Mouse (Mus musculus): ENCODE data around the gene Sult1c1.
A peak's percentile ranks its signal among the peaks of the same experiment; 100 is the strongest.
"Not testable (repeated sequence)": the region's sequence is repeated elsewhere in the genome, so short reads cannot be mapped to it uniquely, and the experiment has no call there.

The Sult1c1 gene

DNA sequence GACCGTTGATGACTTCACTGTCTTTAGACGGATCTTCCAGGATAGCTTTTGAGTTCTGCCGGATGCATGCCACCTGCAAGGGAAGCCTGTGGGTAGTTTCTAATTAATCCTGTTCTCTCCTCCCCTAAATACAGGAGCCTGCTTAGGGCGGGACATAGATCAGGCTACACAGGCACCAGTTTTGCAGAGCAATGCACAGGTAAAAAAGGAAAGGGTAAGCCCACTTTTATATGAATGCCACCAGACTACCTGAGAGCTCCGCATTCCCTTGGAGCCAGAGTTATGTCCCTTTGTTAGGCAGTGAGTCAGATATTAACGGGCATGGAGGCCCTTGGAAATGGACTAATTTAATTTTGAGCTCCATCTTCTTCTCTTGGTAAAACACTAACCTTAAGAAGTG lies at the start of gene Sult1c1:
Sult1c1 (minus strand) TSS at position 101 of the 400 bp plus-strand sequence.
- no peak for DNase-seq (ENCODE audit: low read depth, low spot score)

DNA sequence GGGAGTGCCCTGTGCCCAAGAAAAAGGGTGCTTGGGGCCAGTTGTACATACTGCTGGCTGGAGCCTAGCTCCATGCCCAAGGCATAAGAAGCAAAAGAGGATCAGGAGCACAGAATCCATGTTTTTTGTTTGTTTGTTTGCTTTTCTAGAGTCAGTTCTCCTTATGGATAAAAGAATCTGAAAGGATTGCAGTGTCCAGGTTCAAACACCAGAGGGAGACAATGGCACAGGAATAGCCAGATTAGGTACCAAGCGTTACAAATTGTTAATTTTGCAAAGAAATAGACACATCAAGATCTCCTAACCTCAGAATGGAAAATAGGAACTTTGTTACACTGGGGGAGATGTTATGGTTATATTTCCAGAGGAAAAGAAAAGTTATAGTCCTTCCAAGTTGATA lies 23.7 kb upstream of the Sult1c1 start:
- DNase-seq (ENCODE audit: low read depth, low spot score) = peak; percentile 27

DNA sequence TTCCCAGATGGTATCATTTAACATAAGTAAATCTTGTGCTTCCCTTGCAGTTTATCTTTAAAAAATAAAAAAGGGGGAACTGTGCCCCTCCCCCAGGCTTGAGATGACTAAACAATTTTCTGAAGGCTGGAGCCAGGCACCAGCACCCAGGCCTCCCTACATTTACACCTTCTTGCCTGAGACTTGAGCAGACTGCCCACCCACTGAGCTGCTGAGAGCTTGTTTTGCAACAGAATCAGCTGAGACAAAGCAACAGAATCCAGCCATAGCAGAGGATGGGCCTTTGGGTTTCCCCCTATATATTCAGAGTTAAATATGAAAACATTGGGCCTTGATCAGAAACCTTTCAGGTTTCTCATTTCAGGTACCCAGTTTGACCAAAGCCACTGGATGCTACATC lies 20.7 kb upstream of the Sult1c1 start:
- no peak for DNase-seq (ENCODE audit: low read depth, low spot score)

DNA sequence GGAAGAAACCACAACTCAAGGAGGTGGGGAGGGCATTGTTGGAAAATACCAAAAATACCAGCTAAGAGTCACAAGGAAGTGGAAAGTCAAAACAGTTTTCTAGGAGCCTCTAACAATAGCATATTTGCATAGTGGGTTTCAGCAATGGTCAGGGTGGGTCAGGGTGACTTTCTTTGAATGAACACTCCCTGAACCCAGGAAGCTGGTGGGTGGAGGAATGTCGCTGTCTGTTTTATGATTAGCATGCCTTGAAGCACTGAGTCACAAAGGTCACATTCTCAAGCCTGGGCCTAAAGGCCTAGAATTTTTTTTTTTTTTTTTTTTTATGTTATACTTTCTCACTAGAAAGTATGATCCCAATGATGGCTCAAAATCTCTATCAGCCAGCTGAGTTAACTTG lies 20.1 kb upstream of the Sult1c1 start:
- not testable (repeated sequence) for DNase-seq (ENCODE audit: low read depth, low spot score)

DNA sequence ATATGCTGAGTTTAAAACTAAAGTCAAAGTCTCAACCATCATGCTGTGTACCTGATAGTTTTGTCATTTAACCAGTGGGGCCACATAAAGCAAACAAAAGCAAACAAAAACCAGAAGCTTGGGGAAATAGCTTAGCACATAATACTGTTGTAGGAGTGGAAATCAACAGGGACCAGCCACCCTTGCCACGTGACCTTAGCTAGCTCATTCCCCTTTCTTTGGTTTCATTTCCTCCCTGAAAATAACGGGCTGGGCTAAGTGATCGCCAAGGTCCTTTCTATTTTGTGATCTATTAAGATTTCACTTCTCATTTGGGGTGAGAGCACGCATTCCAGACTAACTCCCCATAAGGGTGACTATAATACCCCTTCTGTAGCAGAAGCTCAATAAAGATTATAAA lies 13.0 kb upstream of the Sult1c1 start:
- no peak for DNase-seq (ENCODE audit: low read depth, low spot score)

DNA sequence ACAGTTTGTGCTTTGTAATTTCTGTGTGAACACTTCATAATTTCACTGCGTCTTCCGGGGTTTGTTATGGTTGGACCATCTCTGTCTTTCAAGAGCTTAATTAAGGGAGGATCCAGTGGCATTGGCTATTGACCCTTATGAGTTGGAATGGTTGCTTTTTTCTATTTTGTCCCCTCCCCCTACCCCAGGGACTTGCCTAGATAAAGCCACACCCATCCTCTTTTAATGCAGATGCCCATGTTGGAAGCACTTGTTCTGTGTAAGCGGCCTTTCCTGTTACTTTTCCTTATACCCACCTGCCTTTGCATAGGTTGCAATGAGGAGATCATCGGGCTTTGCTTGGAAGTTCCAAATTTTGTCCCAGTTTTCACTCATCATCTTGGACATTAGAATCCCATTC lies 16.9 kb downstream of the Sult1c1 start:
- DNase-seq (ENCODE audit: low read depth, low spot score) = no peak

DNA sequence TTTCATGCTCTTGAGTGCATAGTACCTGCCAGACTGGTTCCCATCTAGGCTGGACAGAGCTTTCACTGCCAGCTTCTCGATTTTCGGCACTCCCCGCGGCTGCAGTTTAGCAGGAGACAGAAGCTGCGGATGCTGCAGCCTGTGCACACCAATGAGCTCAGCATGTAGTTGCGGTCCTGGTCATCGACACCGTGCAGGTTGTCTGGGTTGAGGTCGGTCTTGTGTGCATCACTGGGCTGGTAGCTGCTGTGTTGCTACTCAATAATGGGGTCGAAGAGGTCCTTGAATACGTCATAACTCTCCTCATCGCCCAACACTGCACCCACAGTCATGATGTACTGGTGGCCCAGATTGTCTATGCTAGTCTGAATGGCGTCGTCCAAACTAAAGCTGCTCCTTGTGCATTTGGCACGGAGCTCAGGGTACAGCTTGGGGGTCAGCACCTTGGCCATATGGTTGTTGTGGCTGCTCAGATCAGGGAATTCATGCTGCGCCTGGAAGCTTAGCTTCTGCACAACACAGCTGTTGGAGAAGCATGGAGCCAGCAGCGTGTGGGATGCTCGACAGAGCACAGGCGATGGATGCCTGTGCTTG lies 48.8 kb downstream of the Sult1c1 start:
- DNase-seq (ENCODE audit: low read depth, low spot score) = no peak

DNA sequence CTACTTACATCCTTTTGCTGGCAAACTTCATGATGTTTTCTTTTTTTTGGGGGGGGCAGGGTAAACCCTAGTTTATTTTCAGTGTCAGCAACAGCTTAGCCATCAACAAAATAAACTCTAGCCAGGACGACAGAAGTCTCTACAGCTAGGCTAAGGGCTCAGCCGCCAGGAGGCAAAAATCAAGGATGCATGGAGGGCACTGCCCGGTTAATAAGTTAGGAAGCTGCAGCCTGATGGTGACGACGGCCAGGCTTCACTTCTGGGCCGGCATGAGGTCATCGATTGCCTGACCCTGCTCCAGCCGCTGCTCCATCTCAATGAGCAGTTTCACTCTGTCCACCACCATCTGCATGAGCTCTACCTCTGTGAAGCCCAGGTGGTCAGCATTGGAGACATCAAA lies 49.7 kb downstream of the Sult1c1 start:
- DNase-seq (ENCODE audit: low read depth, low spot score) = no peak
